Mouse (Mus musculus): ENCODE measurements around the gene Ptgs1.

DNA sequence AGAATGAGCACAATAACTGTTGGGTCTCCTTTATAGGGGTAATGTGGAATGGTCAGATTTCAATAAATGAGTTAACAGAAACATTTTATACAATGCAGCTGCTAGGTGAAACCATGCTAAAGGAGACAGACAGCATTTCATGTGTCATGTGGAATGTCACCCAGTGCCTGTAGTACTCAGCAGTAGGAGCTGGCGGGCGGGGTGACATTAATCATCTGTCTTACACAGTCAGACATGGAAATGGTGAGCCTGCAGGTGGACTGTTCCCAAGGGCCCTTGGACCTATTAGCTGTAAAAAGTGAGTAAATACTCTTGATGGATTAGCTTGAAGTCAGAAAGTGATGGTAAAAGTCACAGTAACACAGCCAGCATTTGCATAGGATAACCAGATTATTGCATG lies 46.0 kb upstream of the Ptgs1 start:
- TF ChIP-seq CTCF (conservative IDR thresholded peaks at IDR 0.05; ENCODE audit: low read length), result no peak
- TF ChIP-seq NANOG (IDR thresholded peaks at IDR 0.05; ENCODE audit: borderline replicate concordance, low read length), result no peak
- TF ChIP-seq POU5F1 (IDR thresholded peaks at IDR 0.05; ENCODE audit: borderline replicate concordance, low read length), result no peak
